Mouse (Mus musculus): ENCODE measurements around the gene Cpt1c. TPM values are rescaled to one million over a fixed set of nuclear protein-coding genes. Genes with fewer than 3 reads are reported as not detected.
A peak's percentile ranks its signal among the peaks of the same experiment; 100 is the strongest.

The Cpt1c gene
- polyA plus RNA-seq, 2 experiments, result 0.80 to 2.5 TPM

DNA sequence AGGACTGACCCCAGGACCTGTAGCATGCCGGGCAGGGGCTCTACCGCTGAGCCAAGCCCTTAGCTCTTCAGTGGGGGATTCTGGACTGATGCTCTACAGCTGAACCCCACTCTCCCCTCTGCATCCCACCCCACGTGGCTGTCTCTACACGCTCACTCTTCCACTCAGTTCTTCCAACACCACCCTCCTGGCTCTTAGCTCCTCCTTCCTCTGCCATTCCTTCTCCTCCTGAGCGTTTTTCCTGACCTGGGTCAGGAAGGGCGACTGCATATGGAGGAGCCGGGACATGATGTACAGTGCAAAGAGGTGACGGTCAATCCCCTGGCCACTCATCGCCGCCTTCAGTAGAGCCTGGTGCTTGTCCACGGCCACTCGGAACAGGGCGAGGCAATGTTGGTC, 14.1 kb downstream of the Cpt1c start:
- no peaks in the 10 kb centered on the region for H3K9me3 ChIP-seq (ENCODE audit: control insufficient read depth, low read length)
- no peak overlapping the region for H3K9ac ChIP-seq (replicated peaks)
- H3K4me2 ChIP-seq (ENCODE audit: low read depth), result no peak overlapping the region
- DNase-seq (ENCODE audit: low read depth in 3 of 3, low spot score in 3 of 3), result no peak
- H3K4me1 ChIP-seq (replicated peaks; ENCODE audit: control insufficient read depth in 2 of 2, insufficient read depth in 2 of 2, low read length in 1 of 2), result peaks cover 0 to 4% of the 10 kb centered on the region in 2 experiments; a peak in 1 of 4 replicates
- no peak for ATAC-seq (ENCODE audit: insufficient read depth)
- no peaks in the 10 kb centered on the region for H3K36me3 ChIP-seq (replicated peaks; ENCODE audit: control insufficient read depth, insufficient read depth, low read depth)
- TF ChIP-seq EP300 (IDR thresholded peaks at IDR 0.05; ENCODE audit: low read depth) (no peak), CTCF (IDR thresholded peaks at IDR 0.05; ENCODE audit: low read depth) (no peak)
- no peaks in the 10 kb centered on the region for H3K27me3 ChIP-seq (ENCODE audit: control insufficient read depth, insufficient read depth, low read length)
- 77% methylated on average over 13 of the region's 13 CpGs for WGBS (ENCODE audit: insufficient replicate concordance)
- no peak overlapping the region for H3K4me3 ChIP-seq (ENCODE audit: insufficient read depth in 1 of 2, low read depth in 2 of 2, low read length in 2 of 2)
- H3K27ac ChIP-seq, result no peak overlapping the region

DNA sequence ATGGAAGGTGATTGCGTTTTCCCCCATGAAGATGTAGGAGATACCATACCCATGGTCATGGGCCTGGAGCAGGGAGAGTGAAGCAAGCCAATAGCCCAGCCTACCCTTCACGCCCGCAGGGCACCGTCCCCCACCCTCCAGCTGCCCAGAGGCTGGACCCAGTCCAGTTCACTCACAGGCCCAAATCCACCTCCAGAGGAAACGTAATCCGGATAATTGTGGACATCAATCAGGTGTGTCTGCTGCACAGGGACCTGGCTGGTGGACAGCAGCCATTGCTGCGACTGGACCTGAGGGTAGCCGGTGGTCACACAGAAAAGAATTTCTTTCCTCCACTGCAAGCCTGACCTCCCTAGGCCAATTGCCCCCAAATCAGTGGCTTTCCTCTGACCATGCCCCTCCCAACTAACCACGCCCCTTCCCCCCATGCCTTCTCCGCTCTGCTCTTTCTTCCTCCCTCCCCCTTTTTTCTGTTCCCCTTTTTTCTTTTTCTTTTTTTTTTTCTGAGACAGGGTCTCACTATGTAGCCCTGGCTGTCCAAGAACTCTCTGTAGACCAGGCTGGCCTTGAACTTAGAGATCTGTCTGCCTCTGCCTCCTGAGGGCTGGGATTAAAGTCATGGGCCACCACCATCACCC, 14.7 kb downstream of the Cpt1c start:
- WGBS (ENCODE audit: insufficient replicate concordance), result 59% methylated on average over 10 of the region's 10 CpGs
- Histone ChIP-seq H3K27ac (no peak overlapping the region), H3K4me1 (replicated peaks; ENCODE audit: control insufficient read depth in 2 of 2, insufficient read depth in 2 of 2, low read length in 1 of 2) (peaks cover 0 to 4% of the 10 kb centered on the region in 2 experiments; a peak in 1 of 4 replicates)

DNA sequence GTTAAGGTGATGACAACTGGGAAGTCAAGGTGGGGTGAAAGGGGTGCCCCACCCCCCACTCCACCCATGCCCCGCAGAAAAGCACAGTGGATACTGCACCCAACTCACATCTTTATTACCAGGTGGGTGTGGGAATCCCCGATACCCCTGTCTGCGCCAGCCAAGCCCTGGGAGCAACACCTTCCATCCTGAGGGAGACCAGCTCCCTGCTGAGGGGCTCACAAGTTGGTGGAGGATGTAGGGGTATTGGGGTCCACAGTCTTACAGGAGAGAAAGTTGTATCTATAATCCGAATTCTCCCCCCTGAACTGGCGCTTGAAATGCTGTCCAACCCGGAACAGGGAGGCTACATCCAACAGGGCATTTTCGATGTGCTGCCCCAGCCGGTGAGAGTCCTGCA, 15.4 kb downstream of the Cpt1c start:
- no peak for ATAC-seq (ENCODE audit: insufficient read depth)
- no peak overlapping the region for H3K4me2 ChIP-seq (ENCODE audit: low read depth)
- H3K27me3 ChIP-seq (ENCODE audit: control insufficient read depth, insufficient read depth, low read length), result no peaks in the 10 kb centered on the region
- 48% methylated on average over 8 of the region's 8 CpGs for WGBS (ENCODE audit: insufficient replicate concordance)
- DNase-seq (ENCODE audit: low read depth in 3 of 3, low spot score in 3 of 3), result no peak
- no peak overlapping the region for H3K4me3 ChIP-seq (ENCODE audit: insufficient read depth in 1 of 2, low read depth in 2 of 2, low read length in 2 of 2)
- peaks cover 0 to 4% of the 10 kb centered on the region in 2 experiments; a peak in 1 of 4 replicates for H3K4me1 ChIP-seq (replicated peaks; ENCODE audit: control insufficient read depth in 2 of 2, insufficient read depth in 2 of 2, low read length in 1 of 2)
- no peaks in the 10 kb centered on the region for H3K36me3 ChIP-seq (replicated peaks; ENCODE audit: control insufficient read depth, insufficient read depth, low read depth)
- H3K27ac ChIP-seq, result no peak overlapping the region
- no peak overlapping the region for H3K9ac ChIP-seq (replicated peaks)
- no peak for TF ChIP-seq EP300 (IDR thresholded peaks at IDR 0.05; ENCODE audit: low read depth)
- no peak for TF ChIP-seq CTCF (IDR thresholded peaks at IDR 0.05; ENCODE audit: low read depth)
- H3K9me3 ChIP-seq (ENCODE audit: control insufficient read depth, low read length), result no peaks in the 10 kb centered on the region

More for the DNA sequence above, 14.7 kb downstream of the Cpt1c start:
- no peak for DNase-seq (ENCODE audit: low read depth in 3 of 3, low spot score in 3 of 3)
- Histone ChIP-seq H3K9ac (replicated peaks) (no peak overlapping the region), H3K4me2 (ENCODE audit: low read depth) (no peak overlapping the region), H3K36me3 (replicated peaks; ENCODE audit: control insufficient read depth, insufficient read depth, low read depth) (no peaks in the 10 kb centered on the region), H3K27me3 (ENCODE audit: control insufficient read depth, insufficient read depth, low read length) (no peaks in the 10 kb centered on the region), H3K9me3 (ENCODE audit: control insufficient read depth, low read length) (no peaks in the 10 kb centered on the region), H3K4me3 (ENCODE audit: insufficient read depth in 1 of 2, low read depth in 2 of 2, low read length in 2 of 2) (no peak overlapping the region)
- TF ChIP-seq CTCF (IDR thresholded peaks at IDR 0.05; ENCODE audit: low read depth), result no peak
- TF ChIP-seq EP300 (IDR thresholded peaks at IDR 0.05; ENCODE audit: low read depth), result no peak
- ATAC-seq (ENCODE audit: insufficient read depth), result no peak

DNA sequence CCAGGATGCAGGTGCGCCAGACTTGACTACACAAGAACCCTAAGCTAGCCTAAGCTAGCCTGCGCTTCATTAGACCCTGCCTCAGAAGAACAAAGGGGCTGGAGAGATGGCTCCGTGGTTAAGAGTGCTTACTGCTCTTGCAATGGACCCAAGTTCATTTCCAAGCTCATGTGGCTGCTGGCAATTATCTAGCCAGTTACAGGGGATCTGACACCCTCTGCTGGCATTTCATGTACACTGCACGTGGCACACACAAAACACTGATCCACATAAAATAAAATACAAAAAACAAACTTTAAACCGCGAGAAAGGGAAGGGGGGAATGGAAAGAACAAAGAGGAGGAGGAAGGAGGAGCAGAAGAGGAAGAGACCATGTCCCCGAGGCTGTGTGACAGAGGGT, 16.4 kb downstream of the Cpt1c start:
- Histone ChIP-seq H3K27ac (no peak overlapping the region), H3K9ac (replicated peaks) (no peak overlapping the region), H3K4me3 (ENCODE audit: insufficient read depth in 1 of 2, low read depth in 2 of 2, low read length in 2 of 2) (no peak overlapping the region), H3K9me3 (ENCODE audit: control insufficient read depth, low read length) (no peaks in the 10 kb centered on the region), H3K27me3 (ENCODE audit: control insufficient read depth, insufficient read depth, low read length) (no peaks in the 10 kb centered on the region), H3K36me3 (replicated peaks; ENCODE audit: control insufficient read depth, insufficient read depth, low read depth) (no peaks in the 10 kb centered on the region), H3K4me2 (ENCODE audit: low read depth) (no peak overlapping the region), H3K4me1 (replicated peaks; ENCODE audit: control insufficient read depth in 2 of 2, insufficient read depth in 2 of 2, low read length in 1 of 2) (peaks cover 0 to 4% of the 10 kb centered on the region in 2 experiments; a peak in 3 of 4 replicates)
- DNase-seq (ENCODE audit: low read depth in 3 of 3, low spot score in 3 of 3), result peak in 1 of 3 experiments; percentile 27
- TF ChIP-seq CTCF (IDR thresholded peaks at IDR 0.05; ENCODE audit: low read depth) (peak; percentile 80), EP300 (IDR thresholded peaks at IDR 0.05; ENCODE audit: low read depth) (no peak)
- no peak for ATAC-seq (ENCODE audit: insufficient read depth)
- WGBS (ENCODE audit: insufficient replicate concordance), result 29% methylated on average over 7 of the region's 7 CpGs

DNA sequence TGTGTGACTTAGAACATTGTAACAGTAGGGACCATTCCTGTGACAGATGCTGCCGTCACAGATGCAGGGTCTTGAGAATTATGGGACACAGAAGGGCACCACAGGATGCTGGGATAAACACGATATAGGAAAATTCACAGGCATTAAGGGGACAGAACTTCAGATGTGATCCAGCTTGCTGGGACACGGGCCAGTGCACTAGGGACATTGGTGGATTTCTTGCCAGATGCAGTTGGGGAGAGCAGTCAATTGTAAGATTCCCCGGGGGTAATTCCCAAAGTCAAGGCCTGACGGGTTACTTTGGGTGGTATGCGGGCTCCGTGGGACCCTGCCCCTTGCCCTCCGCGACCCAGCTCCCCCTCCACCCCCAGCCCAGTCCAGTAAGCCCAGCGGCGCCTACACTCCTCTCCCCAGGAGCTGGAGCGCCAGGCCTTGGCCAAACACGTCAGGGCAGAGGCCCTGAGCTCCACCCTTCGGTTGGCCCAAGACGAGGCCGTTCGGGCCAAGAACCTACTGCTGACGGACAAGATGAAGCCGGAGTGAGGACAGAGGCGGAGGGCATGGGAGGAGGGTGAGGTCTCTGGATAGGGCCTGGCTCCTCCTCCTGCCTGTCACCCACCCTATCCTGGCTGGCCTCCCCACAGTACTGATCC, 17.3 kb downstream of the Cpt1c start:
- Histone ChIP-seq H3K27ac (no peak overlapping the region), H3K9me3 (ENCODE audit: control insufficient read depth, low read length) (no peaks in the 10 kb centered on the region), H3K4me1 (replicated peaks; ENCODE audit: control insufficient read depth in 2 of 2, insufficient read depth in 2 of 2, low read length in 1 of 2) (peaks cover 3 to 7% of the 10 kb centered on the region in 2 experiments), H3K4me2 (ENCODE audit: low read depth) (no peak overlapping the region), H3K36me3 (replicated peaks; ENCODE audit: control insufficient read depth, insufficient read depth, low read depth) (no peaks in the 10 kb centered on the region), H3K9ac (replicated peaks) (no peak overlapping the region), H3K27me3 (ENCODE audit: control insufficient read depth, insufficient read depth, low read length) (no peaks in the 10 kb centered on the region), H3K4me3 (ENCODE audit: insufficient read depth in 1 of 2, low read depth in 2 of 2, low read length in 2 of 2) (no peak overlapping the region)
- DNase-seq (ENCODE audit: low read depth in 3 of 3, low spot score in 3 of 3) (no peak), ATAC-seq (ENCODE audit: insufficient read depth) (no peak)
- 68% methylated on average over 20 of the region's 20 CpGs for WGBS (ENCODE audit: insufficient replicate concordance)
- TF ChIP-seq CTCF (IDR thresholded peaks at IDR 0.05; ENCODE audit: low read depth) (no peak), EP300 (IDR thresholded peaks at IDR 0.05; ENCODE audit: low read depth) (no peak)

All from liver, embryonic 14.5 days (tissue).